Mouse (Mus musculus): ENCODE results near the gene Irf4.

Irf4 gene

GRCm38 (mm10) chr13:30802336-30802955 lies 53.4 kb downstream of the Irf4 start:
- no peak for DNase-seq (ENCODE audit: low spot score)

DNA sequence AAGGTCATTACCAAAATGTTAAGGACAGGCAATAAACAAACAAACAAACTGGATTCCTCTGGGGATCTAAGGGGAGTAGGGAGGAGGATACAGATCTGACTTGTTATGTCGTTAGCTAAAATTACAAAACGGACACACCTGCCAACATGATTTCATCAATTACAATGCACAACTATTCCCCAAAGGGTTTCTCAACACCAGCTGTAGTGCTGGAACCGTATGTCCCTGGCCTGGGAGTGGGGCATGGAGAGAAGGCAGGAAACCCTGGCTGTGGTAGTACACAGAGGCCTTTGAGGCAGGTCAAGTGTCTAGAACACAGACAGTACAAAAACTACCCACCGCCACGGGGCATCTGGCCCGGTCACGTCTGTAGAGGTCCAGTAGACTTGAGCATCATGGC lies 60.2 kb downstream of the Irf4 start:
- DNase-seq (ENCODE audit: low spot score) = no peak

DNA sequence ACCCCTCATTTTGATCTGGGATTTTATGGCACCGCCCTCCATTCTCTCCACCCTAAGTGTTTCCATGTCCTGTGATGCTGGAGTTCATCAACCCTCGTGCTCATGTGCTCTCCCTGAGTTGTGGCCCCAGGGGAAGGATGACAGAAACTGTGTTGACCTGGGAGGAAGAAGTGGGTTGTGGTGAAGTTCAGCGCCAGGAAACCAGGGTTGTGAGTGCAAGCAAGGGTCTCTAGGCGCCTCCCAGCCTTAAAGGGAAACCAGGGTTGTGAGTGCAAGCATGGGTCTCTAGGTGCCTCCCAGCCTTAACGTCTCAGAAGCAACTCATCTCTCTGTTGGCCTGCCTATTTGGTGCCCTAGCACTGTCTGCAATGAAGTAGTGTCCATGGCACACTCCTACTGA lies 64.4 kb downstream of the Irf4 start:
- no peak for DNase-seq (ENCODE audit: low spot score)

DNA sequence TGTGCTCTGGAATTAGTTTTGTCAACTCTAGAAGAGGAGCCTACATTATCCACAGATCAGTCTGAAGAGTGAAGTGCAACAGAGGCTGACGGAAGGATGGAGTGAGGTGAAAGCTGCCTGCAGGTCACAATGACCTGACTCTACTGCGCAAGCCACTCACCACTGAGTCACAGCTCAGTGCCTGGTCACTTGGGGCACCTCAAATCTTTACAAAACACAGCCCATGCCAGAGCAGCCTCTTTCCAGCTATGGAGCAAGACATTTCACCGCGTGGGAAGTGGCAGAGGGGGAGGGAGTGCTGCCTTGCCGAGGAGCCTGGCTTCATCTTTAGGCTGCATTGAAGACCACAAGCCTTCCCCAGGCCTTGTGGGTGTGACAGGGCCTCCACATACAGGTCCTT lies 65.2 kb downstream of the Irf4 start:
- DNase-seq (ENCODE audit: low spot score) = no peak
